Mouse (Mus musculus): ENCODE data around the gene Ip6k2. TPM values are rescaled to one million over a fixed set of nuclear protein-coding genes. Genes with fewer than 3 reads are reported as not detected.
A peak's percentile ranks its signal among the peaks of the same experiment; 100 is the strongest.

Ip6k2 gene
- polyA plus RNA-seq (2012; rRNA removed) (27.7 and 29.2 TPM in 2 replicates), polyA plus RNA-seq (2014; fragmentation: Nextera tagmentation; extraction: Ambion mirVana) (10.4 and 11.7 TPM in 2 replicates)

DNA sequence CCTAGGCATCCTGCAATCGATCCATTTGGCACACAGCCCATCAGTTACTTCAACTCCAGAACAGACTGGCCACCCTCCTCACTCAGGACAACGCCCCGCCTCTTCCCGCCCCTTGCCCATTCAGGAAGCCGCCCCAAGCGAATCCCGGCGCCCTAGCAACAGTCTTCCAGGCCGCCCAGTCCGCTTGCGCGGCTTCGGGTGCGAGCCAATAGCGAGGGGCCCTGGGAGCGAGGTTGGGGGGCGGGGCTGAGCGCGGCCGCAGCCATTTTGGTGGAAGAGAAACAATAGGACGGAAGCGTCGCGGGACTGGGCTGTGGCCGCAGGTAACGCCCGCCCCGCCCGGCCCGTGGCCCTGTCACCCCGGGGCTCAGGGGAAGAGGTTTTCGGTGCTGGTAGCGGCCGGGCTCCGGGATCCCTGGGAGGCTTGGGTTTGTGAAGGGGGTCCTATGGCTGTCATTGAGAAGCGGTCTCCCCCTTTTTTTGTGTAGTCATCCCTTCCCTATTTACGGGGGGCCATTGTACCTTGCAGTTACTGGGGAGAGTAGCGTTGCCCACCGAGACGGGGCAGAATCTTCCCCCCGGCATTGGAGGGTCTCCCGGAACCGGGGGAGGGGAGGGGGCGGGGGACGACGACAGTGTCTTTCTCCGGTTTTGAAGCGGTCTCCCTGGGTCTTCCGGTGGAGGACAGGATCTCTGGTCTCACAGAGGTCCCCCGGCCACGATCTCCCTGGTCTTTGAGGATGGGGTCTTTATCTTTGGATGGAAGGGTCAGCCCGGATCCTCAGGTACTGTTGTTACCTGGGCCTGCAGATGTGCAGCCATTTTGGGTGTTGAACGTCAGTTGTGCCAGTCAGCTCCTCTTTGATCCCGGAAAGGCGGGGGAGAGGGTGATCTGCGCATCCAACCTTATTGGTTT lies at the start of gene Ip6k2:
Gene Ip6k2 (plus strand): TSS at position 249 of the 916 bp plus-strand sequence.
- peaks cover 4% of the 10 kb centered on the region for H3K36me3 ChIP-seq (replicated peaks; ENCODE audit: control insufficient read depth, insufficient read depth, low read depth)
- WGBS (ENCODE audit: insufficient replicate concordance), result under 1% methylated on average over 56 of the region's 56 CpGs

DNA sequence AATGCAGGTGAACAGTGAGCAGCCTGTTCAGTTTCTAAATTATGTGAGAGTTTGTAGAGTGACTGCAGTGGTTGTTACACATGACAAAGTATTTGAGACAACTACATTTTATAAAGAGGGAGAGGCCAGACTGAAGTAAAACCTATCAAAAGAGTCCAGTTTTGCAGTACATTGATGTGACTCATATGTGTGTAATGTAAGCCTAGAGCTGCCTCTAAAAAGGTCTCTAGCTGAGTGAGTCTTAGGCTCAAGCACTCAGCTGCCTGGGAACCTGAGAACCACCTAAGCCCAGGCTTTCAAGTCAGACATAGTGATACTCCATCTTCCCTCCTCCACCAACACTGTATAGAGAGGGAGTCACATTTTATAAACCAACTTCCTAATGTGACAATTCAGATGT lies 49.0 kb upstream of the Ip6k2 start:
- H3K27me3 ChIP-seq (ENCODE audit: control insufficient read depth, insufficient read depth, low read length), result no peaks in the 10 kb centered on the region
- H3K27ac ChIP-seq, result no peak overlapping the region
- H3K4me1 ChIP-seq (replicated peaks; ENCODE audit: control insufficient read depth in 2 of 2, insufficient read depth in 2 of 2, low read length in 1 of 2), result no peaks in the 10 kb centered on the region
- H3K4me3 ChIP-seq (ENCODE audit: insufficient read depth in 1 of 2, low read depth in 2 of 2, low read length in 2 of 2), result no peak overlapping the region
- no peak overlapping the region for H3K9ac ChIP-seq (replicated peaks)
- H3K4me2 ChIP-seq (ENCODE audit: low read depth), result no peak overlapping the region
- H3K36me3 ChIP-seq (replicated peaks; ENCODE audit: control insufficient read depth, insufficient read depth, low read depth), result no peaks in the 10 kb centered on the region
- no peak for TF ChIP-seq CTCF (IDR thresholded peaks at IDR 0.05; ENCODE audit: low read depth)
- no peak for TF ChIP-seq EP300 (IDR thresholded peaks at IDR 0.05; ENCODE audit: low read depth)
- H3K9me3 ChIP-seq (ENCODE audit: control insufficient read depth, low read length), result no peaks in the 10 kb centered on the region
- DNase-seq (ENCODE audit: low read depth in 3 of 3, low spot score in 3 of 3) (no peak), ATAC-seq (ENCODE audit: insufficient read depth) (no peak)

More for the DNA sequence above, at the start of gene Ip6k2:
- no peaks in the 10 kb centered on the region for H3K9me3 ChIP-seq (ENCODE audit: control insufficient read depth, low read length)
- peak within 1 kb of the TSS; percentile 99 for H3K9ac ChIP-seq (replicated peaks)
- H3K4me1 ChIP-seq (replicated peaks; ENCODE audit: control insufficient read depth in 2 of 2, insufficient read depth in 2 of 2, low read length in 1 of 2), result peaks cover 10 to 22% of the 10 kb centered on the region in 2 experiments
- H3K27me3 ChIP-seq (ENCODE audit: control insufficient read depth, insufficient read depth, low read length), result no peaks in the 10 kb centered on the region; the same call in 1 of the 2 replicates
- peak within 1 kb of the TSS; percentile 96 to 98 for H3K4me3 ChIP-seq (ENCODE audit: insufficient read depth in 1 of 2, low read depth in 2 of 2, low read length in 2 of 2)
- peak within 1 kb of the TSS; percentile 80 for H3K27ac ChIP-seq
- H3K4me2 ChIP-seq (ENCODE audit: low read depth), result peak within 1 kb of the TSS; percentile 66
- no peak for TF ChIP-seq EP300 (IDR thresholded peaks at IDR 0.05; ENCODE audit: low read depth)
- no peak for TF ChIP-seq CTCF (IDR thresholded peaks at IDR 0.05; ENCODE audit: low read depth)
- peak; percentile 84 to 87 (median 85) for DNase-seq (ENCODE audit: low read depth in 3 of 3, low spot score in 3 of 3)
- peak; percentile 97 for ATAC-seq (ENCODE audit: insufficient read depth)

GRCm38 (mm10) chr9:108739239-108739638 lies 44.4 kb upstream of the Ip6k2 start:
- no peak overlapping the region for H3K4me3 ChIP-seq (ENCODE audit: insufficient read depth in 1 of 2, low read depth in 2 of 2, low read length in 2 of 2)
- no peaks in the 10 kb centered on the region for H3K27me3 ChIP-seq (ENCODE audit: control insufficient read depth, insufficient read depth, low read length)
- DNase-seq (ENCODE audit: low read depth in 3 of 3, low spot score in 3 of 3) (no peak), ATAC-seq (ENCODE audit: insufficient read depth) (no peak)
- 35% methylated on average over 3 of the region's 3 CpGs for WGBS (ENCODE audit: insufficient replicate concordance)
- H3K4me2 ChIP-seq (ENCODE audit: low read depth), result no peak overlapping the region
- H3K36me3 ChIP-seq (replicated peaks; ENCODE audit: control insufficient read depth, insufficient read depth, low read depth), result no peaks in the 10 kb centered on the region
- no peak overlapping the region for H3K27ac ChIP-seq
- H3K9me3 ChIP-seq (ENCODE audit: control insufficient read depth, low read length), result no peaks in the 10 kb centered on the region
- H3K9ac ChIP-seq (replicated peaks), result no peak overlapping the region
- no peaks in the 10 kb centered on the region for H3K4me1 ChIP-seq (replicated peaks; ENCODE audit: control insufficient read depth in 2 of 2, insufficient read depth in 2 of 2, low read length in 1 of 2)
- no peak for TF ChIP-seq CTCF (IDR thresholded peaks at IDR 0.05; ENCODE audit: low read depth)
- no peak for TF ChIP-seq EP300 (IDR thresholded peaks at IDR 0.05; ENCODE audit: low read depth)

DNA sequence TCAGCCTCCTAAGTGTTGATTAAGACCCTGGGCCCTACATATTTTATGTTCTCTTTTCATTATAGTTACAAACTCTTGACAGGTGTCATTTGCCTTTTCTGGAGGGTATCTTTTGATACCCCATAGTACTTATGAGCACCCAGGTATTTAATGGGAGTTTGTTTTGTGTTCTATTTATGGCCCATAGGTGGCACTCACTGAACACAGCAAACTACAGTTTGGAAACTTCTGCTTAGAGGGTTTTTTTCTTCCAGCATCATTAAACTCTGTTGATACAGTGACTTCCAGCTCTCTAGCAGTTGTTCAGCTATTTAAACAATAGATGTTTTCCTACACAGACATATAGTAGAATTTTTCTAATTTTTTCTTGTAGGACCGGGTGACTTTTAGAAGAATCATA lies 43.5 kb upstream of the Ip6k2 start:
- WGBS (ENCODE audit: insufficient replicate concordance), result 66% methylated on average over 1 of the region's 1 CpGs
- ATAC-seq (ENCODE audit: insufficient read depth), result no peak
- DNase-seq (ENCODE audit: low read depth in 3 of 3, low spot score in 3 of 3), result no peak
- H3K9ac ChIP-seq (replicated peaks), result no peak overlapping the region
- no peak overlapping the region for H3K27ac ChIP-seq
- no peak for TF ChIP-seq EP300 (IDR thresholded peaks at IDR 0.05; ENCODE audit: low read depth)
- TF ChIP-seq CTCF (IDR thresholded peaks at IDR 0.05; ENCODE audit: low read depth), result peak; percentile 40; the same call in 1 of the 2 replicates
- no peaks in the 10 kb centered on the region for H3K9me3 ChIP-seq (ENCODE audit: control insufficient read depth, low read length)
- H3K36me3 ChIP-seq (replicated peaks; ENCODE audit: control insufficient read depth, insufficient read depth, low read depth), result no peaks in the 10 kb centered on the region
- no peaks in the 10 kb centered on the region for H3K27me3 ChIP-seq (ENCODE audit: control insufficient read depth, insufficient read depth, low read length)
- no peak overlapping the region for H3K4me3 ChIP-seq (ENCODE audit: insufficient read depth in 1 of 2, low read depth in 2 of 2, low read length in 2 of 2)
- H3K4me2 ChIP-seq (ENCODE audit: low read depth), result no peak overlapping the region
- H3K4me1 ChIP-seq (replicated peaks; ENCODE audit: control insufficient read depth in 2 of 2, insufficient read depth in 2 of 2, low read length in 1 of 2), result no peaks in the 10 kb centered on the region

GRCm38 (mm10) chr9:108742048-108742447 lies 41.5 kb upstream of the Ip6k2 start:
- H3K4me1 ChIP-seq (replicated peaks; ENCODE audit: control insufficient read depth in 2 of 2, insufficient read depth in 2 of 2, low read length in 1 of 2), result no peaks in the 10 kb centered on the region; a peak in 1 of 4 replicates
- H3K9me3 ChIP-seq (ENCODE audit: control insufficient read depth, low read length), result no peaks in the 10 kb centered on the region
- H3K27ac ChIP-seq, result no peak overlapping the region
- no peak for DNase-seq (ENCODE audit: low read depth in 3 of 3, low spot score in 3 of 3)
- H3K27me3 ChIP-seq (ENCODE audit: control insufficient read depth, insufficient read depth, low read length), result no peaks in the 10 kb centered on the region
- H3K4me3 ChIP-seq (ENCODE audit: insufficient read depth in 1 of 2, low read depth in 2 of 2, low read length in 2 of 2), result no peak overlapping the region
- peaks cover 2% of the 10 kb centered on the region; the same call in 1 of the 2 replicates for H3K36me3 ChIP-seq (replicated peaks; ENCODE audit: control insufficient read depth, insufficient read depth, low read depth)
- ATAC-seq (ENCODE audit: insufficient read depth), result no peak
- H3K9ac ChIP-seq (replicated peaks), result no peak overlapping the region
- 66% methylated on average over 9 of the region's 9 CpGs for WGBS (ENCODE audit: insufficient replicate concordance)
- no peak for TF ChIP-seq EP300 (IDR thresholded peaks at IDR 0.05; ENCODE audit: low read depth)
- TF ChIP-seq CTCF (IDR thresholded peaks at IDR 0.05; ENCODE audit: low read depth), result no peak
- H3K4me2 ChIP-seq (ENCODE audit: low read depth), result no peak overlapping the region

All from liver, embryonic 14.5 days (tissue).